Mouse (Mus musculus): ENCODE data around the gene Stk32c. TPM values are rescaled to one million over a fixed set of nuclear protein-coding genes. Genes with fewer than 3 reads are reported as not detected.

Stk32c gene
- polyA plus RNA-seq, 1 experiment: 154 TPM

DNA sequence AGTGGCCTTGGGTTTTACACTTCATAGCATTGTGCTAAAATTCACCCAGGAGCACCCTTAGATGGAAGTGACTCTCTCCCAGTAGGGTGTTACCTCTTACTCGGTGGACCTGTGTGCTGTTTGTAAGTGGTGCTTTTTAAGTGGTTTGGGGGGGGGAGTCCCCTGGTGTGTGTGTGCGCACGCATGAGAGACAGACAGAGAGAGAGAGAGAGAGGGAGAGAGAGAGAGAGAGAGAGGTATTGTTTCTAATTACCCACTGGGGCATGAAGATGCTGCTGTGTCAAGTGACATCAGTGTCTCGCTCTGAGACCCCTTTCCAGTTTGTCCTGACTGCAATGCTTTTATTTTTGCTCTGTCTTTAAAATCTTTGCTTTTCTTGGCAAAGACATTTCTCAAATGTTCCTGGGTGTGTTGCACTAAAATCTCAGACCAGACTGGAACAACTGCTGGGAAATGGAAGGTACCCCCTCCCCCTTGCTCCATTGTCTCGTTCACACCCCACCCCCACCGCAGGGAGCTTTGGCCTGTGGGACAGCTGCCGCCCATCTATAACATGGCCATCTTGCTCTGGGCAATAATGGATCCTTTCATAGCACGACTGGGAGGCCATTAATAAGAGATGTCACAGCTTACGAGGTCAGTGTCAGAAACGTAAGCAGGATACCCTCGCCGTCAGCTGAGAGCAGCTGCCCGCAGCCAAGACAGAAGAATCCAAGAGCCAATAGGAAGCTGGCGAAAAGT lies 137.9 kb downstream of the Stk32c start:
- H3K27ac ChIP-seq (ENCODE audit: insufficient read depth, low read length): no peak overlapping the region
- TF ChIP-seq CTCF (IDR thresholded peaks at IDR 0.05; ENCODE audit: extremely low read depth, insufficient read depth, low read length): no peak
- TF ChIP-seq POLR2A (IDR thresholded peaks at IDR 0.05; ENCODE audit: extremely low read depth, insufficient read depth, low read length): no peak
- peaks cover 3% of the 10 kb centered on the region; the same call in 1 of the 2 replicates for H3K4me1 ChIP-seq (ENCODE audit: control insufficient read depth, insufficient read depth, low read length)
- H3K4me3 ChIP-seq (ENCODE audit: insufficient read depth, low read length): no peak overlapping the region

DNA sequence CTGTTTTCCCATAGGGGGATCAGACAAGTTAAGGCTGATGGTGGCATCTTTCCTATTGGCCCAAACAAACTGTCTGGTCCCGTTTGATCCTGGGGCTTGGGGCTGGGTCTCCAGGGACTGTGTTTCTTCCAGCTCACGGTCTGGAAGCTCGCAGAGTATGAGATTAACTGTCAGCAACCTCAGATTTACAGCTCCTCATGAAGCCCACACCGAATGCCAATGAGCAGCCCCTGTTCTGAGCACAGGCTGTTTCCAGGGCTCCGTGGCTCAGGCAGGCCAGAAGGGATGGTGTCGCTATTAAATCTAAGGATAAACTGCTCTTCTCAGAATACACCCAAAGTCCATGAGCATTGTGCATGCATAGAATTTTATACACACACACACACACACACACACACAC lies 138.9 kb downstream of the Stk32c start:
- H3K4me1 ChIP-seq (ENCODE audit: control insufficient read depth, insufficient read depth, low read length): peaks cover 3% of the 10 kb centered on the region; the same call in 1 of the 2 replicates
- TF ChIP-seq CTCF (IDR thresholded peaks at IDR 0.05; ENCODE audit: extremely low read depth, insufficient read depth, low read length): no peak
- no peak for TF ChIP-seq POLR2A (IDR thresholded peaks at IDR 0.05; ENCODE audit: extremely low read depth, insufficient read depth, low read length)
- no peak overlapping the region for H3K4me3 ChIP-seq (ENCODE audit: insufficient read depth, low read length)
- H3K27ac ChIP-seq (ENCODE audit: insufficient read depth, low read length): no peak overlapping the region

DNA sequence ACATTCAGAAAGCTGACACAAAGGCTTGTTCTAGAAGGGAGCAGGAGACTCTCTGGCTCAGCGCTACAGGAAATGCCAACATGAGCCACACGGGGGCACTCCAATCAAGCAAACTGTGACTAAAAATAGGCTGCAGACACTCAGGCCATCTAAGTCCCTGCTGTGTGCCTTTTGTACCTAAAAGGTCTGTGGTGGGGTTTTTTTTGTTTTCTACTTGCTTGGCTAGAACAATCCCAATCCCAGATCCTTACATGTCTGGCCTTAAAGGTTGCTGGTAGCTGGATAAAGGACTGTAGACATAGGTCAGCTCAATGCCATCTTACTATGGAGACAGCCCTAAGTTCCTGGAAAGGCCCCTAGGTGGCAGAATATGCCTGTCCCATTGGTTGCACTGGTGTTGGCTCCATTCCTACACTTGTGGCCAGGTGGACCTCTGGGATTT lies 144.9 kb downstream of the Stk32c start:
- no peak overlapping the region for H3K27ac ChIP-seq (ENCODE audit: insufficient read depth, low read length)
- TF ChIP-seq POLR2A (IDR thresholded peaks at IDR 0.05; ENCODE audit: extremely low read depth, insufficient read depth, low read length) (no peak), CTCF (IDR thresholded peaks at IDR 0.05; ENCODE audit: extremely low read depth, insufficient read depth, low read length) (peak; percentile 77)
- H3K4me3 ChIP-seq (ENCODE audit: insufficient read depth, low read length): no peak overlapping the region
- no peaks in the 10 kb centered on the region for H3K4me1 ChIP-seq (ENCODE audit: control insufficient read depth, insufficient read depth, low read length)

DNA sequence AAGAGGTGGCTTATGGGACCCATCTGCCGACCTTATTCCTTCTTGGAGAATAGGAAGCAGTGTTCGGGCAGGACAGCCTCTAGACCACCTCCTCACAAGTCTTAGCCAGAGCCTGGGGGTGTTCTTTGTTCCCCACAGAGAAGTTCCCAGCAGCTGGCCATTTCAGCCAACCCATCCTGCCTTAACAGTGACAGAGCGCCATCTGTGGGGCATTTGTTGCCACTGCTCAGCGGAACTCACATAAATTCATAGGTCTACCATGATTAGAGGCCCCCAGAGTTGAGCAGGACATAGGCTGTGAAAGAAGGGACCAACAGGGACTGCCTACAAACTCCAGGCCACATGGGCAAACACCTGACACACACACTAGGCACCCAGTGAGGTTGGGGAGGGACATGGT lies 149.7 kb downstream of the Stk32c start:
- Histone ChIP-seq H3K4me3 (ENCODE audit: insufficient read depth, low read length) (no peak overlapping the region), H3K27ac (ENCODE audit: insufficient read depth, low read length) (no peak overlapping the region), H3K4me1 (ENCODE audit: control insufficient read depth, insufficient read depth, low read length) (no peaks in the 10 kb centered on the region)
- no peak for TF ChIP-seq POLR2A (IDR thresholded peaks at IDR 0.05; ENCODE audit: extremely low read depth, insufficient read depth, low read length)
- TF ChIP-seq CTCF (IDR thresholded peaks at IDR 0.05; ENCODE audit: extremely low read depth, insufficient read depth, low read length): peak; percentile 30

Other genes starting within 250 kb of the Stk32c start
- gene Dpysl4, start 127.3 kb downstream of the Stk32c start, polyA plus RNA-seq (2012; rRNA removed): 61.3 and 61.9 TPM in 2 replicates
- 11.0 and 12.9 TPM in 2 replicates for gene Lrrc27, start 319 bp downstream of the Stk32c start, polyA plus RNA-seq (2012; rRNA removed)
- gene Pwwp2b, start 35.2 kb upstream of the Stk32c start, polyA plus RNA-seq (2012; rRNA removed): 10.5 and 10.9 TPM in 2 replicates
- gene Inpp5a, start 175.8 kb upstream of the Stk32c start, polyA plus RNA-seq (2012; rRNA removed): 23.8 and 27.8 TPM in 2 replicates